Mouse (Mus musculus): ENCODE measurements at regions not wholly inside any gene's neighbourhood (a gene's known extent, or its start where the extent isn't known, plus 50 kb on each side); places are given as distances from the start of the nearest gene placed in this dataset.

GRCm38 (mm10) chr9:17454397-17454796 lies 837.5 kb upstream of the Chordc1 start:
- DNase-seq (ENCODE audit: low read depth, low spot score), result no peak

DNA sequence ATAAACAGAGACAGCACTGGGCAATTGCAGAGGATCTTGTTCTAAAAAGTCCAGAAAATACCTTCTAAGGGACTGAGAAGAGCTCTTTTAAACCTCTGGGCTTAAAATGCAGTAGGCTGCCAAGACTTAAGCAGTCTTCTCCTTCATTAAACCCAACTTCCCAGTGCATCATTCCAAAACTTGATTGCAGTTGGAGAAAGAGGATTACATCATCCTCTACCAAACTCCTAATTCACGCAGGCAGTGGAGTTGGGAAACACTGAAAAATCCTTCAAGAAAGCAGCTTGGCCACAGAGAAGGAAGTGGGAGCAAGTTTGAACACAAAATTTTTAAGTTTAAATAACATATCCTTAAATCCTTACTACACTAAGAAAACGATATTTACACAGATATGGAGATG lies 825.5 kb upstream of the Chordc1 start:
- DNase-seq (ENCODE audit: low read depth, low spot score), result no peak

DNA sequence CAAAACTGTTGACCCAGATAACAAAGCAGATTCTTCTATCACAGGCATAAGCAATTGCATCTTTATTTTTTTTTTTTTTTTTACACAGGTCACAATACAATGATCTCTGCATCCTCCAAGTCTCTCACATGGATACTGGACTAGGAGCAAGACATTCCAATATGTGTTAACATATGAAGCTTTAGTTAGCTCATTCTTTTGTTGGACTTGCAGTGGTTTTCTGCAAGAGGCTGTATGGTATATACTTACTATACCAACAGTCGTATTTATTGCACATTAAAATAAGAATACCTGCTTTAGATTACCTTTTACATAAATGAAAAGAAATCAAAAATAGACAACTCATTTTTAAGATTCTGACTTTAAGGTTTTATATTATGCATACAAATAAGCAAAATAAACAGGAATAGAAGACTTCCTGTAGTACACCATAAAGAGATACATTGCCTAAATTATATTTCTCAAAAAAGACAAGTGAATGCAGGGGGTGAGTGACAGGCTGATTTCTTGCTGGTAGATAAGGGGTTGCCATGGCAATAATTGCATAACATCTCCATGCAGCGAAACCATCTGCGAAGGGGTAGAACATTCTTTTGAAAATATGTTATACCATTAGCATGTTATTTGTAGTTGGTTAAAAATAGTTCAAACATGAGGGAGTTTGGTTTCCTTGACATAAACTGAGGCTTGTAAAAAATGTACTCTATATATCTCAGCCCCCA lies 807.1 kb upstream of the Chordc1 start:
- DNase-seq (ENCODE audit: low read depth, low spot score), result no peak

- peak; percentile 5 for DNase-seq (ENCODE audit: low read depth, low spot score)
Measured at GRCm38 (mm10) chr9:17500161-17500756, 791.7 kb upstream of the Chordc1 start.

GRCm38 (mm10) chr9:17508744-17509143 lies 783.2 kb upstream of the Chordc1 start:
- DNase-seq (ENCODE audit: low read depth, low spot score), result no peak

DNA sequence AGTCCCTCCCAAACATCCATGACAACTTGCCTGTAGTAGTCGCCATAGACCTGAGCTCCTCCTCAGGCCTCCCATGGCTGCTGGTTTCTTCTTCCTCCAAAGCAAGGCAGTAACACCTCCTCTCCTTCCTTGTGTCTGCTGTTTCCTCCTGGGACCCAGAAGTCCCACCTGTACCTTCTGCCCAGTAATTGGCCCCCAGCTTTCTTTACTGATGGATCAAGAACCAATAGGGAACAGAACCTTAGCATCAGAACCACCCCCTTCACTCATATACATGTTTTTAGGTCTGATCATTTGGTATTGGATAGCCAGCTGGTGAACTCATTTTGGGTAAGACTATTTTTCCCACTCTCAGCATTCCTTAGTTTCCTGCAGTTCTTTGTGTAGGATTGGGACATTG lies 735.7 kb upstream of the Chordc1 start:
- DNase-seq (ENCODE audit: low read depth, low spot score), result no peak

GRCm38 (mm10) chr9:17557611-17558370 lies 734.1 kb upstream of the Chordc1 start:
- DNase-seq (ENCODE audit: low read depth, low spot score), result no peak

- no peak for DNase-seq (ENCODE audit: low read depth, low spot score)
Measured at GRCm38 (mm10) chr9:17567784-17568518, 724.0 kb upstream of the Chordc1 start.

DNA sequence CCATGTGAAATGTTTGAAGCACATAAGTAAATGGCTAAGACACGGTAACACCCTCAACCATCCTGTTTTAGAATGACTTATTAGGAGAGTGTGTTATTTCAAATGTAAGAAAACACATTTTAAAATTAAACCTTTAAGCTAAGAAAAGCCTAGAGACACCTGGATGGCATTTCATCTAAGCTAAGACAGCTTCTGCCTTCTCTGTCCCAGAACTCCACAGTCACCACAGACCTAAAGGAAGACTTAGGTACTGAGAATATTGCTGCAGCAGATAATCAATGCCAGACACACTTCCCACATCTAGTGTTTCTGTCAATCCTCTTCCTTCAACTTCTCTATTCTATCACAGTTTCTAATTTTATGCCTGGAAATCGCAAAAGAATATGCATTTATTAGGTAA lies 704.4 kb upstream of the Chordc1 start:
- no peak for DNase-seq (ENCODE audit: low read depth, low spot score)

GRCm38 (mm10) chr9:17587968-17588550 lies 703.9 kb upstream of the Chordc1 start:
- DNase-seq (ENCODE audit: low read depth, low spot score), result no peak

GRCm38 (mm10) chr9:17611146-17611545 lies 680.8 kb upstream of the Chordc1 start:
- DNase-seq (ENCODE audit: low read depth, low spot score), result no peak

- no peak for DNase-seq (ENCODE audit: low read depth, low spot score)
Measured at GRCm38 (mm10) chr9:17642513-17642912, 649.4 kb upstream of the Chordc1 start.

GRCm38 (mm10) chr9:17645882-17646626 lies 645.9 kb upstream of the Chordc1 start:
- DNase-seq (ENCODE audit: low read depth, low spot score), result no peak

DNA sequence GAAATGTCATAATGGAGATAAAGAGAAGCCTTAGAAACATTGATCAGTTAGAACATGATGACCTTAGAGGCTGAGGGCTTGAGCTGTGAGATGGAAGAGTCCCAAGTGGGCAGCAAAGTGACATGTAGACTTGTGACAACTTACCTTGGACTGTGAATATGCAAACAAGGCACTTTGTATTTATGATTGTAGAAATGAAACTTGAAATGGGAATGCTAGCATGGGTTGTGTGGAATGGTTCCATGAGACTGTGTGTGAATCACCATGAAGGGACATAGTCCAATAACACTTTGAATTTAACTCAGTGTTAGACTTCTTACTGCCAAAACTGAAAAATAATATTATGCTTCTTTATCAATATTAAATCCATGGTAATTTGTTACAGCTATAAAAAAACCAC lies 638.1 kb upstream of the Chordc1 start:
- no peak for DNase-seq (ENCODE audit: low read depth, low spot score)

DNA sequence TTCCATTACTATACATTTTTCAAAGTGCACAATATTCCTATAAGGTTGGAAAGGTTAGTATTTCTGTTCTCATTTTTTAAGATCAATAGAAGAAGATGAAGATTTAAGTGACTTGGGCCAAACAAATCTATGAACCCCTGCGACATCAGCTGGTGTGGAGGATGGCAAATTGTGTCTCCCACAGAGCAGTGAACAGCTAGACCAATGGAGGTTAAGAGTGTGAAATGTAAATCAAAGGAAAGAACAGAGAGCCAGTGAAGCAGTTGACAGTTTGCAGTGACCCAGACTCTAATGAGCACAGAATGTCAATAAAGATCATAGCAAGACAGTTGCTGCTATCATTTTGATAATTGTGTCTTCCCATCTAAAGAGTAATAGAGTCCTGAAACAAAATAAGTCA lies 627.8 kb upstream of the Chordc1 start:
- no peak for DNase-seq (ENCODE audit: low read depth, low spot score)

DNA sequence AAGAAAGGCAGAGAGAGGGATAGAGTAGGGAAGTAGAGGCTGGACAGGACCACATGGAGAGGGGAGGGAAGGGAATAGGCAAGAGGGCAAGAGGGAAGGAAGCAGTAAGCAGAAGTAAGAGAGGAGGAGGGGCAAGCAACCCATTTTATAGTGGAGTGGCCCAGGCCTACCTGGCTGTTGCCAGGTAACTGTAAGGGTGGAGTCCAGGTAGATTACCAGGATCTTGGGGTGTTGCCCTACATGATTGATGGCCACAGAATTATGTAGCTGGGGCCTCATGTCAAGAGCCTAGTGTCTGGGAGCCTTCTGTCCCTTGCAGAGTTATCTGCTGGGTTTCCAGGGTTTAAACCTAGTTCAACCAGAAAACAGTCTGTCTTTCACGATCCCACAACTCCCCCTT lies 623.7 kb upstream of the Chordc1 start:
- no peak for DNase-seq (ENCODE audit: low read depth, low spot score)

- DNase-seq (ENCODE audit: low read depth, low spot score), result no peak
Measured at GRCm38 (mm10) chr9:17675519-17675918, 616.4 kb upstream of the Chordc1 start.

All from A20 (cell line).